Mouse (Mus musculus) left cerebral cortex, adult 2 months (tissue): ENCODE data around the gene Cdh26. TPM values are rescaled to one million over a fixed set of nuclear protein-coding genes. Genes with fewer than 3 reads are reported as not detected.

Experiments
- DNase-seq, 2 experiments: peaks; one replicate each; pipeline ENCODE4 v3.0.0; 2021 to 2022; ENCODE audit warnings: low spot score in 2 of 2, mixed read lengths in 1 of 2; ENCODE audit errors: extremely low spot score in 1 of 2
- H3K27ac ChIP-seq: fragments of 200-600 bp; 2 replicates; pipeline ENCODE4 v1.8.1; 2022
- H3K4me3 ChIP-seq: fragments of 200-600 bp; 2 replicates; pipeline ENCODE4 v1.8.1; 2022
- CTCF ChIP-seq: fragments of 200-600 bp; IDR thresholded peaks from 2 replicates; pipeline ENCODE4 v1.8.1; 2022; ENCODE audit warnings: antibody characterized with exemption, mild to moderate bottlenecking, moderate library complexity
- intact Hi-C: fragments of 180-260 bp; cut with DNase I; formaldehyde crosslinking; loops from one replicate; pipeline ENCODE4 v1.15.1; 2025
- total RNA-seq, 2 experiments: library from RNA; stranded (reverse); gene quantifications; 2 replicates each; pipeline ENCODE4 v1.2.3; 2021

Cdh26 gene
- total RNA-seq, 2 experiments from 2014 or later = 0.16 to 0.36 TPM

DNA sequence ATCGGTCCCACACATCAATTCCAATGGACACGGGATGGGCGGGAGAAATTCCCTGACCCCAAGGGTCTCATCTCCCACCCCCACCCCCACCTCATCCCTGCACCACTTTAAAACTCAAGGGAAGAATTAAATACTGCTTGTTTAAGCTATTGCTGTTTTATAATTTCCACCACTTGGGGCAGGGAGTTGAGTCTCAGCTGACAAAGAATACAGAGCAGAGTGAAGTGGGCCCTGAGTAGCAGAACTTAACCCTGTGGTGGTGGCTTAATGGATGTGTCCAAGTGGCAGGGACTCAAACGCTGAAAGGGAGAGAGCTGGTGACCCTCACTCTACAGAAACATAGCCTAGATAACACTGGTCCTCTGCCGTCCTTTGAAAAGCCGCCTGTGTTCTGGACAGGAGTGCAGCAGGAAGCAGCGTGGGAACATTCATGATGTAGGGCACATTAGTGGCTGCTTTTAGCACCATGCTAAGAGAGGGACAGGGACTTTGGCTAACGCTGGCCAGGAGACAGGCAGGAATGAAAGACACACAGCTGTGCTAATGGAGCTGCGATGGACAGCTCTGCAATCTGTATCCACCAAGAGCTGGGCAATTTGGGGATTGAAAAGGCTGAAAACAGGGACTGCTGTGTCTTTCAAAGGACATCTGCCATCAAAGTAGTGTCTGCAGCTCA is 60.1 kb downstream of the Cdh26 start:
- Histone ChIP-seq H3K4me3 (no peak overlapping the region), H3K27ac (no peak overlapping the region)
- no peak for DNase-seq
- no peak; the same call in none of the 2 replicates for TF ChIP-seq CTCF
- intact Hi-C loops = no loop called here

DNA sequence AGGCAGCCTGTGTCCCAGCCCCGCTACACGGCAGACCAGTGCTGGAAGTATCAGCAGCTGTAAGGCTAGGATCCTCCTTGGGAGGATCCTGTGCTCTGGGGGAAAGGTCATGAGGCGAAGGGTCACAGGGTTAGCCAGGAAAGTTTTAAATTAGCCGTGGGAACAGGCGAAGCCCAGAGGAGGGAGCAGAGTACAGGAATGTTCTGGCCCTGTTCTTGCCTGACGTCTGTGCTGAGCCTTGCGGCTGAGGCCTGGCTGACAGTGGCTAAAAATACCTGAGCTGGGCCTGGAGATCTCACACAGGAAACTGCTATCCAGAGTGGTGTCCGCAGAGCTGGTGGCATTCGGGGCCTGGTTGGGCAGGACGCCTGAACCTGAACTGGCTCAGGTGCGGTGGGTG is 63.7 kb downstream of the Cdh26 start:
- no peak for TF ChIP-seq CTCF
- intact Hi-C loops = no loop called here
- H3K27ac ChIP-seq = no peak overlapping the region
- DNase-seq = no peak
- H3K4me3 ChIP-seq = no peak overlapping the region

GRCm38 (mm10) chr2:178495816-178496215 is 65.5 kb downstream of the Cdh26 start:
- no peak for DNase-seq
- intact Hi-C loops = no loop called here
- no peak overlapping the region for H3K27ac ChIP-seq
- H3K4me3 ChIP-seq = no peak overlapping the region
- no peak for TF ChIP-seq CTCF

GRCm38 (mm10) chr2:178497900-178498299 is 67.6 kb downstream of the Cdh26 start:
- no peak for TF ChIP-seq CTCF
- intact Hi-C loops = no loop called here
- H3K27ac ChIP-seq = peak overlapping the region; percentile 36; the same call in 1 of the 2 replicates

DNA sequence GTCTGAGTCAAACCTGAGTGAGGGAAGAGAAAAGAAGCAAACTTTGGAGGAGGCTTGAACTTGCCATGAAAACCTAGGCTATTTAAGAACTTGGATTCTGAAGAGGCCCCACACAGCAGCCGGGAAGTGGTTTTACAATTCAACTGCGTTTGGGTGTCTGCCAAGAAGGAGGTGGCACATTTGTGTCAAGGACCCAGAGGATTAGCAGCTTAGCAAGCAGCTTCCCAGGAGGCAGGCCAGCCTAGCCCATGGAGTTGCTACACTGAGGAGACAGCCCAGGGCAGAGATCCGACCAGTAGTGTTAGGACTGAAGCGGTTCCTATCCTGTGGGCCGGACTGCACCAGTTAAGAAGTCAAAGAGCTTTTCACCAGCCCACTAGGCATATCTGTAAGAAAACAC is 68.1 kb downstream of the Cdh26 start:
- peak in 1 of 2 experiments; percentile 37 for DNase-seq
- no peak for TF ChIP-seq CTCF
- no peak overlapping the region for H3K4me3 ChIP-seq
- intact Hi-C loops = no loop called here
- no peak overlapping the region for H3K27ac ChIP-seq

More at GRCm38 (mm10) chr2:178497900-178498299, 67.6 kb downstream of the Cdh26 start:
- no peak overlapping the region for H3K4me3 ChIP-seq
- no peak for DNase-seq

DNA sequence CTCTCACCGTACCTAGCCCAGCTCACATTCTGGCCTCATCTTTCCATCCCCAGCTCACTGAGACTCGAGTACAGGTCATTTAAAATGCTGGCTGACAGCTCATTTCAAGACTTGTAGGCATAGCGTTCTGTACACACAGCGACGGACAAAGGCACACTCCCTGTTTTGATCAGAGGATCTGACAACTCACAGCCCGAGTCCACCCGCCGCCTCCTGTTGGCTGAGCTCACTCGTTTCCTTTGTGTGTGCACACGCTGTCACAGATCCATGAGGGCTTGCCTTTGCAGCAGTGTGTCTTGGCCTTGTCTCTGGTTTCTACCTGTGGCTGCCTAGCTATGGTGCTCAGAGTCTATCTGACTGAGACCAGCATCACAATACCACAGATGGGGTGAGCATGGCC is 72.1 kb downstream of the Cdh26 start:
- H3K4me3 ChIP-seq = no peak overlapping the region
- TF ChIP-seq CTCF = no peak
- DNase-seq = no peak
- H3K27ac ChIP-seq = no peak overlapping the region
- intact Hi-C loops = no loop called here

- TF ChIP-seq CTCF = no peak
- intact Hi-C loops = loop anchor here (5.0 kb wide), 3 partner anchors 79 to 1371 kb away; no protein-coding TSS in a partner anchor
- DNase-seq = no peak
Measured at GRCm38 (mm10) chr2:178506056-178506455, 75.7 kb downstream of the Cdh26 start.

GRCm38 (mm10) chr2:178507379-178508014 is 77.2 kb downstream of the Cdh26 start:
- Histone ChIP-seq H3K27ac (no peak overlapping the region), H3K4me3 (no peak overlapping the region)
- peak; percentile 74 to 86 for DNase-seq
- intact Hi-C loops = loop anchor here (1.0 to 5.0 kb wide), 4 partner anchors 80 to 1370 kb away; no protein-coding TSS in a partner anchor
- peak; percentile 97 for TF ChIP-seq CTCF

More at GRCm38 (mm10) chr2:178506056-178506455, 75.7 kb downstream of the Cdh26 start:
- Histone ChIP-seq H3K4me3 (no peak overlapping the region), H3K27ac (no peak overlapping the region)

GRCm38 (mm10) chr2:178508279-178508678 is 77.9 kb downstream of the Cdh26 start:
- no peak for DNase-seq
- Histone ChIP-seq H3K4me3 (no peak overlapping the region), H3K27ac (no peak overlapping the region)
- TF ChIP-seq CTCF = no peak
- intact Hi-C loops = loop anchor here (5.0 kb wide), 3 partner anchors 81 to 1369 kb away; no protein-coding TSS in a partner anchor

GRCm38 (mm10) chr2:178513043-178513442 is 82.7 kb downstream of the Cdh26 start:
- H3K27ac ChIP-seq = no peak overlapping the region
- H3K4me3 ChIP-seq = no peak overlapping the region
- intact Hi-C loops = no loop called here
- no peak for DNase-seq
- TF ChIP-seq CTCF = no peak

GRCm38 (mm10) chr2:178513636-178514071 is 83.3 kb downstream of the Cdh26 start:
- Histone ChIP-seq H3K4me3 (no peak overlapping the region), H3K27ac (no peak overlapping the region)
- DNase-seq = peak in 1 of 2 experiments; percentile 26
- intact Hi-C loops = no loop called here
- no peak for TF ChIP-seq CTCF

DNA sequence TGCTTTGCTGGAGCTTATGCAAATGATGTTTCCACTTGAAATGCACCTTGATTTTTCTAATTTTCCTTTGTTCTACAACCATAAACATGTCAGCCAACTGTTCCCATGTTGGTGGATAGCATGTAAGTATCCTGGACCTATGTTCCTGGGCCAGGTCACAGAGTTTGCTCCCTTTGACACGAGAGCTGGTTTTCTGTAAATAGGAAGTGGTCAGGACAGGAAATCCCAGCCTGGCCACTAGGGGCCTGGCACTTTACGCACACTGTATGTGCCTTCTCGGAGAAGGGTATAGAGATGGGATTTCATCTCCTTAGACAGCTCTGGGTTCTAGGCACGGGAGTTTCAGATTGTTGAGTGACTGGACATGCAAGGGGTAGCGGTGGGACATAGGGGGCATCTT is 86.1 kb downstream of the Cdh26 start:
- Histone ChIP-seq H3K4me3 (no peak overlapping the region), H3K27ac (no peak overlapping the region)
- intact Hi-C loops = no loop called here
- peak; percentile 5 for TF ChIP-seq CTCF
- DNase-seq = no peak
